Mouse (Mus musculus) CH12.LX (cell line): Measurements from ENCODE around the gene Zbtb22. TPM values are rescaled to one million over a fixed set of nuclear protein-coding genes. Genes with fewer than 3 reads are reported as not detected.

Source experiments
- DNase-seq: peaks from one replicate; pipeline ENCODE4 v3.0.0-alpha.2; 2013; ENCODE audit errors: extremely low read depth
- H3K27ac ChIP-seq: 2 replicates; pipeline ENCODE4 v1.5.1; 2012; ENCODE audit warnings: low read depth, mild to moderate bottlenecking, control low read depth, moderate library complexity; ENCODE audit not compliant: insufficient read depth
- H3K27me3 ChIP-seq: replicated peaks from 2 replicates; pipeline ENCODE3; 2012; ENCODE audit warnings: inconsistent platforms
- H3K36me3 ChIP-seq, 2 experiments: replicated peaks in 1 of 2; 2 replicates each; pipeline versions ENCODE3 to v1.6.1; 2012; ENCODE audit warnings: inconsistent platforms in 1 of 2, low read length in 1 of 2, mild to moderate bottlenecking in 1 of 2, mixed read lengths in 1 of 2, moderate library complexity in 1 of 2; ENCODE audit not compliant: control insufficient read depth in 1 of 2, insufficient read depth in 1 of 2
- H3K4me1 ChIP-seq, 2 experiments: 2 replicates each; pipeline ENCODE4 v1.6.1; 2012; ENCODE audit warnings: inconsistent platforms in 1 of 2, moderate library complexity in 1 of 2; ENCODE audit not compliant: insufficient read depth in 2 of 2, control insufficient read depth in 1 of 2
- H3K4me2 ChIP-seq: 2 replicates; pipeline ENCODE4 v1.6.1; 2012; ENCODE audit warnings: low read depth, mild to moderate bottlenecking, control low read depth; ENCODE audit not compliant: poor library complexity, insufficient read depth, severe bottlenecking
- H3K4me3 ChIP-seq, 3 experiments: fragments of 150-350 bp in 1 of 3; sonication (generic) in 1 of 3; replicated peaks in 1 of 3; 2 replicates each; pipeline versions ENCODE3 to v1.5.1; 2011 to 2012; ENCODE audit warnings: low read depth in 2 of 3, low read length in 2 of 3, mild to moderate bottlenecking in 2 of 3, moderate library complexity in 2 of 3, control low read depth in 1 of 3, improper control_type of control experiment in 1 of 3, inconsistent platforms in 1 of 3, mixed read lengths in 1 of 3; ENCODE audit not compliant: poor library complexity in 1 of 3
- H3K79me2 ChIP-seq: replicated peaks from 2 replicates; pipeline ENCODE4 v1.6.1; 2012; ENCODE audit warnings: mild to moderate bottlenecking, moderate library complexity; ENCODE audit not compliant: control insufficient read depth, poor library complexity, insufficient read depth, severe bottlenecking; ENCODE audit errors: extremely low read depth
- H3K9ac ChIP-seq: 2 replicates; pipeline ENCODE4 v1.6.1; 2012; ENCODE audit warnings: low read depth, mild to moderate bottlenecking, control low read depth, moderate library complexity; ENCODE audit not compliant: insufficient read depth
- H3K9me3 ChIP-seq: replicated peaks from 2 replicates; pipeline ENCODE3; 2012; ENCODE audit warnings: low read length, inconsistent platforms, mixed read lengths
- BHLHE40 ChIP-seq: IDR thresholded peaks from 2 replicates; pipeline ENCODE4 v1.6.1; 2011; ENCODE audit warnings: mild to moderate bottlenecking, low read depth, low read length, improper control_type of control experiment
- CHD2 ChIP-seq: IDR thresholded peaks from 2 replicates; pipeline ENCODE4 v1.6.1; 2011; ENCODE audit warnings: low read length, improper control_type of control experiment
- E2F4 ChIP-seq: IDR thresholded peaks from 2 replicates; pipeline ENCODE4 v1.6.1; 2011; ENCODE audit warnings: low read depth, low read length, improper control_type of control experiment; ENCODE audit not compliant: insufficient replicate concordance
- ELF1 ChIP-seq: IDR thresholded peaks from 2 replicates; pipeline ENCODE4 v1.6.1; 2014; ENCODE audit warnings: low read depth, mild to moderate bottlenecking, inconsistent platforms, low read length, improper control_type of control experiment
- GABPA ChIP-seq: IDR thresholded peaks from 2 replicates; pipeline ENCODE4 v1.6.1; 2012; ENCODE audit warnings: low read depth, low read length, improper control_type of control experiment, inconsistent platforms; ENCODE audit not compliant: insufficient replicate concordance
- HCFC1 ChIP-seq: IDR thresholded peaks from 2 replicates; pipeline ENCODE4 v1.6.1; 2012; ENCODE audit warnings: low read depth, mild to moderate bottlenecking, inconsistent platforms, low read length, improper control_type of control experiment
- IRF4 ChIP-seq: IDR thresholded peaks from 2 replicates; pipeline ENCODE4 v1.6.1; 2014; ENCODE audit warnings: low read depth, mild to moderate bottlenecking, inconsistent platforms, low read length, improper control_type of control experiment
- JUND ChIP-seq: conservative IDR thresholded peaks from 2 replicates; pipeline ENCODE4 v1.6.1; 2011; ENCODE audit warnings: low read depth, low read length, improper control_type of control experiment
- KAT2A ChIP-seq: IDR thresholded peaks from 2 replicates; pipeline ENCODE4 v1.6.1; 2012; ENCODE audit warnings: low read length, improper control_type of control experiment, inconsistent platforms; ENCODE audit not compliant: insufficient replicate concordance
- MAFK ChIP-seq: IDR thresholded peaks from 2 replicates; pipeline ENCODE4 v1.6.1; 2011; ENCODE audit warnings: low read length, improper control_type of control experiment; ENCODE audit not compliant: insufficient replicate concordance
- MAX ChIP-seq: IDR thresholded peaks from 2 replicates; pipeline ENCODE4 v1.6.1; 2011; ENCODE audit warnings: low read length, improper control_type of control experiment
- MAZ ChIP-seq: IDR thresholded peaks from 2 replicates; pipeline ENCODE4 v1.6.1; 2012; ENCODE audit warnings: low read depth, mild to moderate bottlenecking, inconsistent platforms, low read length, improper control_type of control experiment, moderate library complexity
- MXI1 ChIP-seq: IDR thresholded peaks from 2 replicates; pipeline ENCODE4 v1.6.1; 2011; ENCODE audit warnings: mild to moderate bottlenecking, low read depth, low read length, improper control_type of control experiment
- MYC ChIP-seq: IDR thresholded peaks from 2 replicates; pipeline ENCODE4 v1.6.1; 2011; ENCODE audit warnings: low read depth, mild to moderate bottlenecking, improper control_type of control experiment, low read length
- NELFE ChIP-seq: IDR thresholded peaks from 2 replicates; pipeline ENCODE4 v1.6.1; 2011; ENCODE audit warnings: low read depth, low read length, improper control_type of control experiment
- NRF1 ChIP-seq: IDR thresholded peaks from 2 replicates; pipeline ENCODE4 v1.6.1; 2014; ENCODE audit warnings: low read depth, mild to moderate bottlenecking, inconsistent platforms, low read length, improper control_type of control experiment, moderate library complexity
- PAX5 ChIP-seq: IDR thresholded peaks from 2 replicates; pipeline ENCODE4 v1.6.1; 2012; ENCODE audit warnings: low read length, inconsistent platforms, mixed read lengths
- POLR2A ChIP-seq: IDR thresholded peaks from 2 replicates; pipeline ENCODE4 v1.6.1; 2011; ENCODE audit warnings: low read depth, mild to moderate bottlenecking, improper control_type of control experiment, low read length
- POLR2AphosphoS2 ChIP-seq: IDR thresholded peaks from 2 replicates; pipeline ENCODE4 v1.6.1; 2011; ENCODE audit warnings: low read depth, low read length, improper control_type of control experiment
- RCOR1 ChIP-seq: conservative IDR thresholded peaks from 2 replicates; pipeline ENCODE4 v1.6.1; 2012; ENCODE audit warnings: low read depth, mild to moderate bottlenecking, inconsistent platforms, low read length, improper control_type of control experiment
- SIN3A ChIP-seq: IDR thresholded peaks from 2 replicates; pipeline ENCODE4 v1.6.1; 2012; ENCODE audit warnings: low read length, improper control_type of control experiment, inconsistent platforms
- SMC3 ChIP-seq: IDR thresholded peaks from 2 replicates; pipeline ENCODE4 v1.6.1; 2011; ENCODE audit warnings: low read depth, low read length, improper control_type of control experiment
- TBP ChIP-seq: conservative IDR thresholded peaks from 2 replicates; pipeline ENCODE4 v1.6.1; 2011; ENCODE audit warnings: low read depth, low read length, improper control_type of control experiment
- TCF12 ChIP-seq: IDR thresholded peaks from 2 replicates; pipeline ENCODE4 v1.6.1; 2014; ENCODE audit warnings: low read depth, mild to moderate bottlenecking, inconsistent platforms, low read length, improper control_type of control experiment
- USF1 ChIP-seq: IDR thresholded peaks from 2 replicates; pipeline ENCODE4 v1.6.1; 2014; ENCODE audit warnings: low read depth, mild to moderate bottlenecking, inconsistent platforms, low read length, improper control_type of control experiment
- ZC3H11A ChIP-seq: IDR thresholded peaks from 2 replicates; pipeline ENCODE4 v1.6.1; 2012; ENCODE audit warnings: low read depth, mild to moderate bottlenecking, inconsistent platforms, low read length, improper control_type of control experiment
- ZKSCAN1 ChIP-seq: IDR thresholded peaks from 2 replicates; pipeline ENCODE4 v1.6.1; 2012; ENCODE audit warnings: low read depth, inconsistent platforms, low read length, improper control_type of control experiment, borderline replicate concordance
- ZMIZ1 ChIP-seq: IDR thresholded peaks from 2 replicates; pipeline ENCODE4 v1.6.1; 2012; ENCODE audit warnings: low read depth, mild to moderate bottlenecking, inconsistent platforms, low read length, improper control_type of control experiment
- ZNF384 ChIP-seq: IDR thresholded peaks from 2 replicates; pipeline ENCODE4 v1.6.1; 2012; ENCODE audit warnings: low read depth, low read length, improper control_type of control experiment, inconsistent platforms
- dilution Hi-C: fragments of 300-500 bp; cut with MboI; formaldehyde crosslinking; loops from 2 replicates; pipeline ENCODE4 v1.14.3; 2020; ENCODE audit warnings: low sequenced_read_pairs; ENCODE audit not compliant: extremely low pct_unique_long_range_greater_than_20kb, extremely low pct_ligation_motif_present
- in situ Hi-C: fragments of 300-500 bp; cut with MboI; formaldehyde crosslinking; loops from 3 replicates; pipeline ENCODE4 v1.14.3; 2019; ENCODE audit warnings: low sequenced_read_pairs, low pct_ligation_motif_present, low pct_unique_long_range_greater_than_20kb, mixed read lengths
- polyA plus RNA-seq: library from polyadenylated mRNA; unstranded; fragments of >175 nt; gene quantifications from 2 replicates; pipeline ENCODE4 v1.2.1, GENCODE M21; 2012; ENCODE audit warnings: low read depth; ENCODE audit not compliant: insufficient read length
- total RNA-seq, 2 experiments: library from RNA; depleted of rRNA; stranded (reverse); fragments of 300-350 nt in 1 of 2; fragments of >200 nt in 1 of 2; gene quantifications; 2 replicates each; pipeline ENCODE4 v1.2.3; 2012 to 2014

Zbtb22 gene
- total and polyA plus RNA-seq, 3 experiments = 11.7 to 23.5 (median 20.3) TPM

DNA sequence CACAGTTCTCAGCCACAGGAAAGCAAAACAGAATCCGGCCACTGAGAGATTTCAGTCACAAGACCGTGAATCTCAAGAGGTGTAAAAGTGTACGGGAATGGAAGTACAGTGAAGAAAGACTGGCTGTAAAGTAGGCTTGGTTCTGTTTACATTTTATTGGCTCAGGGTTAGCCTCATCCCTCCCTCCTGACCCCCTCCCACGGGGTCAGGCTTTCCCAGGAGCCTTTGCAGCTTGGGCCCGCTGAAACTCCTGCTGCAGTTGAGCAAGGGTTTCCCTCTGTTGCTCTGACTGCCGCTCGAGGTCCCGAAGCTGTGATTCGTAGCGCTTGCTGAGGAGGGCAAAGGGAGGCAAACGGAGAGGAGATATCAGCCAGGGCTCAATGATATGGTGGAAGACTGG lies 23.1 kb downstream of the Zbtb22 start:
- no peak for TF ChIP-seq PAX5
- TF ChIP-seq TBP = no peak
- no peak for TF ChIP-seq MAFK
- TF ChIP-seq ZNF384 = no peak
- TF ChIP-seq E2F4 = no peak
- no peak for TF ChIP-seq ZMIZ1
- no peak for TF ChIP-seq ZKSCAN1
- no peak for TF ChIP-seq JUND
- no peak for TF ChIP-seq HCFC1
- TF ChIP-seq IRF4 = no peak
- no peak for TF ChIP-seq KAT2A
- no peak for TF ChIP-seq GABPA
- no peak for TF ChIP-seq TCF12
- TF ChIP-seq MYC = no peak
- TF ChIP-seq RCOR1 = no peak
- TF ChIP-seq MAZ = no peak
- TF ChIP-seq CHD2 = no peak
- no peak for TF ChIP-seq BHLHE40
- TF ChIP-seq, all 38 proteins: peak for 0
- Histone ChIP-seq H3K27me3 (no peaks in the 10 kb centered on the region), H3K4me3 (no peak overlapping the region), H3K79me2 (peaks cover 31% of the 10 kb centered on the region), H3K9me3 (no peaks in the 10 kb centered on the region), H3K4me1 (peaks cover 7 to 28% of the 10 kb centered on the region in 2 experiments), H3K27ac (no peak overlapping the region), H3K36me3 (peaks cover 36 to 68% of the 10 kb centered on the region in 2 experiments), H3K4me2 (peak overlapping the region; percentile 63; the same call in 1 of the 2 replicates), H3K9ac (no peak overlapping the region)
- DNase-seq = no peak
- dilution Hi-C loops (no loop called here), in situ Hi-C loops (no loop called here)

DNA sequence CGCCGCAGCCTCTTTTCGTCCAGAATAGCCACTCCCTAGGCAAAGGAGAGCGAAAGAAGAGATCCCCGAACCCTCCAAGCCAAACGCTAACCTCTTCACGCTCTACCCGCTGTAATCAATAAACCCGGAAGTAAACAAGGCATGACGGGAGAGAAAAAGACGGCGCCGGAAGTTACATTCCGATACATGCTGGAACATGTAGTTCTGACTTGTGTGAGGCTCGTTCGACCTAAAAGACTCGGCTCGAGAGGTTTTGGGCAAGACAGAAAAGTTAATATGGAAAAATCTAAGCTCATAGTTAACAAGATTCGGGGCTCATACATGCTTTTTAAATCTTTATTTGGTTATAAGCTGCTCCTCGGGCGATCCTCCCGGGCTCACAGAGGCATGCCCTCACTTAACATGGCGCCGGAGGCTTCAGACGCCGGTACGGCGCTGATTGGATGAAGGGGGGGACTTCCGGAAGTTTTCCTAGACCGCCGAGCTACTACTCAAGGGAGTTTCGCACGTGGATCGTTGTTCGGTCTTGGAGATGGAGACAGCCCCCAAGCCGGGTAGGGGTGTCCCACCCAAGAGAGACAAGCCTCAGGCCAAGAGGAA lies 24.6 kb downstream of the Zbtb22 start, which contains the start of the genes Pfdn6 and Wdr46:
Gene Pfdn6 (minus strand): TSS at position 138 of the 600 bp plus-strand sequence.
Gene Wdr46 (plus strand): TSS at position 455 of the 600 bp plus-strand sequence.
- peak; percentile 92 for DNase-seq
- TF ChIP-seq BHLHE40 (peak; percentile 39; the same call in 1 of the 2 replicates), SIN3A (peak; percentile 99), NRF1 (peak; percentile 40), MAX (peak; percentile 76), ELF1 (peak; percentile 89), TBP (peak; percentile 74; the same call in 1 of the 2 replicates), RCOR1 (no peak), MXI1 (peak; percentile 98), ZMIZ1 (peak; percentile 68; the same call in 1 of the 2 replicates), PAX5 (no peak), USF1 (no peak), GABPA (peak; percentile 64; the same call in 1 of the 2 replicates), MYC (peak; percentile 75), MAFK (no peak), SMC3 (no peak), NELFE (peak; percentile 73), POLR2A (peak; percentile 81), POLR2AphosphoS2 (peak; percentile 82), CHD2 (peak; percentile 95), HCFC1 (peak; percentile 94), ZC3H11A (no peak), MAZ (peak; percentile 81; the same call in 1 of the 2 replicates), KAT2A (peak; percentile 99), TCF12 (peak; percentile 65), IRF4 (peak; percentile 7; the same call in 1 of the 2 replicates)
- no peak within 1 kb of the TSS for H3K27ac ChIP-seq
- in situ Hi-C loops = no loop called here
- peaks cover 7 to 28% of the 10 kb centered on the region in 2 experiments for H3K4me1 ChIP-seq
- peak within 1 kb of the TSS; percentile 69 for H3K4me2 ChIP-seq
- dilution Hi-C loops = no loop called here
- H3K9me3 ChIP-seq = no peaks in the 10 kb centered on the region
- peak within 1 kb of the TSS; percentile 93 for H3K9ac ChIP-seq
- peak within 1 kb of the TSS; percentile 94 to 99 (median 96) for H3K4me3 ChIP-seq
- peaks cover 45 to 66% of the 10 kb centered on the region in 2 experiments for H3K36me3 ChIP-seq
- H3K79me2 ChIP-seq = peaks cover 31% of the 10 kb centered on the region
- no peaks in the 10 kb centered on the region for H3K27me3 ChIP-seq
